Mouse (Mus musculus) kidney, adult 2 months (tissue): ENCODE measurements around the gene Chuk. TPM values are rescaled to one million over a fixed set of nuclear protein-coding genes. Genes with fewer than 3 reads are reported as not detected.

Experiments used
- DNase-seq: peaks from one replicate; pipeline ENCODE4 v3.0.0; 2021
- H3K27ac ChIP-seq: fragments of 200-500 bp; 2 replicates; pipeline ENCODE4 v1.5.1; 2012; ENCODE audit warnings: low read depth, low read length, control low read depth, inconsistent platforms; ENCODE audit not compliant: insufficient read depth
- H3K27me3 ChIP-seq: fragments of 200-500 bp; replicated peaks from 2 replicates; pipeline ENCODE4 v1.6.1; 2012; ENCODE audit warnings: mild to moderate bottlenecking, moderate library complexity, low read length, inconsistent platforms; ENCODE audit not compliant: control insufficient read depth, insufficient read depth
- H3K36me3 ChIP-seq: fragments of 200-500 bp; 2 replicates; pipeline ENCODE4 v1.6.1; 2012; ENCODE audit warnings: mild to moderate bottlenecking, moderate library complexity, low read length, inconsistent platforms; ENCODE audit not compliant: control insufficient read depth, insufficient read depth
- H3K4me1 ChIP-seq: fragments of 200-500 bp; 2 replicates; pipeline ENCODE4 v1.6.1; 2011; ENCODE audit warnings: low read length; ENCODE audit not compliant: control insufficient read depth, insufficient read depth
- H3K4me3 ChIP-seq: fragments of 200-500 bp; 2 replicates; pipeline ENCODE4 v1.5.1; 2011; ENCODE audit warnings: mild to moderate bottlenecking, low read depth, low read length, control low read depth; ENCODE audit not compliant: insufficient read depth
- CTCF ChIP-seq: fragments of 200-500 bp; conservative IDR thresholded peaks from 2 replicates; pipeline ENCODE4 v1.5.1; 2011; ENCODE audit warnings: low read depth, mild to moderate bottlenecking, control low read depth, low read length, moderate library complexity, mixed read lengths; ENCODE audit not compliant: insufficient read depth, insufficient read length
- POLR2A ChIP-seq: fragments of 200-500 bp; IDR thresholded peaks from one replicate; pipeline ENCODE4 v1.6.1; 2011; ENCODE audit warnings: low read depth, low read length, control low read depth
- WGBS: fragments of 180-500 bp; shearing (Covaris S2); methylation state at CpG from one replicate; pipeline ENCODE4 v1.1.7; 2018; 5-methylcytosine and 5-hydroxymethylcytosine counted together
- polyA plus RNA-seq: library from polyadenylated mRNA; depleted of rRNA; stranded (reverse); fragments of >200 nt; gene quantifications from 2 replicates; pipeline ENCODE4 v1.2.3, GENCODE M21; 2012; rRNA removed

Gene Chuk
- polyA plus RNA-seq, 1 experiment = 34.4 TPM

GRCm38 (mm10) chr19:44024921-44025585 lies 82.2 kb downstream of the Chuk start:
- 63% methylated on average over 13 of the region's 13 CpGs for WGBS

More at GRCm38 (mm10) chr19:44024921-44025585, 82.2 kb downstream of the Chuk start:
- peak overlapping the region; percentile 45; the same call in 1 of the 2 replicates for H3K27ac ChIP-seq
- no peaks in the 10 kb centered on the region for H3K27me3 ChIP-seq
- DNase-seq = peak; percentile 72
- H3K4me3 ChIP-seq = no peak overlapping the region
- no peaks in the 10 kb centered on the region for H3K36me3 ChIP-seq
- peaks cover 25% of the 10 kb centered on the region for H3K4me1 ChIP-seq
- TF ChIP-seq CTCF (no peak), POLR2A (no peak)

Other genes with a start within 250 kb of the Chuk start
- 13.9 and 15.5 TPM in 2 replicates for gene Dnmbp, start 167.3 kb downstream of the Chuk start, polyA plus RNA-seq
- gene Cpn1, start 120.9 kb downstream of the Chuk start, polyA plus RNA-seq = 100 and 103 TPM in 2 replicates
- 39.3 and 48.7 TPM in 2 replicates for gene Cyp2c23, start 78.3 kb downstream of the Chuk start, polyA plus RNA-seq
- gene Erlin1, start 37.7 kb downstream of the Chuk start, polyA plus RNA-seq = 23.4 and 28.3 TPM in 2 replicates
- gene Cwf19l1, start 28.4 kb upstream of the Chuk start, polyA plus RNA-seq = 7.9 and 9.9 TPM in 2 replicates
- gene Bloc1s2, start 39.0 kb upstream of the Chuk start, polyA plus RNA-seq = 19.7 and 28.1 TPM in 2 replicates
- 0.02 TPM in 1 of 2 replicates, not detected in the other for gene Pkd2l1, start 85.0 kb upstream of the Chuk start, polyA plus RNA-seq
- gene Scd3, start 95.8 kb upstream of the Chuk start, polyA plus RNA-seq = 0.13 and 0.20 TPM in 2 replicates
- gene Scd2, start 186.2 kb upstream of the Chuk start, polyA plus RNA-seq = 61.3 and 63.9 TPM in 2 replicates
- gene Scd4, start 225.6 kb upstream of the Chuk start, polyA plus RNA-seq = 0.23 and 0.26 TPM in 2 replicates